Mouse (Mus musculus): ENCODE results near the gene Mid1. TPM values are rescaled to one million over a fixed set of nuclear protein-coding genes. Genes with fewer than 3 reads are reported as not detected.
"Not testable (repeated sequence)": the region's sequence is repeated elsewhere in the genome, so short reads cannot be mapped to it uniquely, and the experiment has no call there.

Gene Mid1
- polyA plus RNA-seq, 1 experiment: 6.9 TPM

DNA sequence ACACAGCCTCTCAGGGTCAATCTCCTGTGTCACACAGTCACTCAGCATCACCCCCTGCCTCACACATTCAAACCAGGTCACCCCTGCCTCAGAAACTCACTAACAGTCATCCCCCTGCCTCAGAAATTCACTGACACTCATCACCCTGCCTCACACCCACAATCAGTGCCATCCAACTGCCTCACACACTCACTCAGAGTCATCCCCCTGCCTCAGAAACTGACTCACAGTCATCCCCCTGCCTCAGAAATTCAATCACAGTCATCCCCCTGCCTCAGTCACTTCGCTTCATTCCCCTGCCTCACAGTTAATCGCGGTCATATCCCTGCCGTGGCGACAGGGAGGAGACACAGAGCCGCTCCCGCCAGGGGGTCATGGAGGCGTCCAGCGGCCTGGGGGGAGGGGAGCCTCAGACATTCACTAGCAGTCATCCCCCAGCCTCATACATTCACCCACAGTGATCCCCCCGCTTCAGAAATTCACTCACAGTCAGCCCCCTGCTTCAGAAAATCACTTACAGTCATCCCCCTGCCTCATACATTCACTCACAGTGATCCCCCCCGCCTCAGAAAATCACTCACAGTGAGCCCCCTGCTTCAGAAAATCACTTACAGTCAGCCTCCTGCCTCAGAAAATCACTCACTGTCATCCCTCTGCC lies 314.4 kb downstream of the Mid1 start:
- H3K4me3 ChIP-seq (ENCODE audit: insufficient read depth, low read depth, low read length); H3K4me1 ChIP-seq (ENCODE audit: control insufficient read depth, insufficient read depth, insufficient read length, low read length); H3K27ac ChIP-seq (replicated peaks; ENCODE audit: low read depth, low read length): not testable (repeated sequence)

DNA sequence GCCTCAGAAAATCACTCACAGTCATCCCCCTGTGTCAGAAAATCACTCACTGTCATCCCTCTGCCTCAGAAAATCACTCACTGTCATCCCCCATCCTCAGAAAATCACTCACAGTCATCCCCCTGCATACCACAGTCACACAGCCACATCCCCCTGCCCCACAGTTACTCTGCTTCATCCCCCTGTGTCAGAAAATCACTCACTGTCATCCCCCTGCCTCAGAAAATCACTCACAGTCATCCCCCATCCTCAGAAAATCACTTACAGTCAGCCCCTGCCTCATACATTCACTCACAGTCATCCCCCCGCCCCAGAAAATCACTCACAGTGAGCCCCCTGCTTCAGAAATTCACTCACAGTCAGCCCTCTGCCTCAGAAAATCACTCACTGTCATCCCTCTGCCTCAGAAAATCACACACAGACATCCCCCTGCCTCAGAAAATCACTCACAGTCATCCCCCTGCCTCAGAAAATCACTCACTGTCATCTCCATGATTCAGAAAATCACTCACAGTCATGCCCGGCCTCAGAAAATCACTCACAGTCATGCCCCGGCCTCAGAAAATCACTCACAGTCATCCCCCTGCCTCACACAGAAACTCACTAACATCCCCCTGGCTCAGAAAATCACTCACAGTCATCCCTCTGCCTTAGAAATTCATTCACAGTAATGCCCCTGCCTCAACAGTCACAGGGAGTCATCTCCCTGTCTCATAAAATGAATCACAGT lies 315.1 kb downstream of the Mid1 start:
- not testable (repeated sequence) for H3K27ac ChIP-seq (replicated peaks; ENCODE audit: low read depth, low read length); H3K4me1 ChIP-seq (ENCODE audit: control insufficient read depth, insufficient read depth, insufficient read length, low read length); H3K4me3 ChIP-seq (ENCODE audit: insufficient read depth, low read depth, low read length)

DNA sequence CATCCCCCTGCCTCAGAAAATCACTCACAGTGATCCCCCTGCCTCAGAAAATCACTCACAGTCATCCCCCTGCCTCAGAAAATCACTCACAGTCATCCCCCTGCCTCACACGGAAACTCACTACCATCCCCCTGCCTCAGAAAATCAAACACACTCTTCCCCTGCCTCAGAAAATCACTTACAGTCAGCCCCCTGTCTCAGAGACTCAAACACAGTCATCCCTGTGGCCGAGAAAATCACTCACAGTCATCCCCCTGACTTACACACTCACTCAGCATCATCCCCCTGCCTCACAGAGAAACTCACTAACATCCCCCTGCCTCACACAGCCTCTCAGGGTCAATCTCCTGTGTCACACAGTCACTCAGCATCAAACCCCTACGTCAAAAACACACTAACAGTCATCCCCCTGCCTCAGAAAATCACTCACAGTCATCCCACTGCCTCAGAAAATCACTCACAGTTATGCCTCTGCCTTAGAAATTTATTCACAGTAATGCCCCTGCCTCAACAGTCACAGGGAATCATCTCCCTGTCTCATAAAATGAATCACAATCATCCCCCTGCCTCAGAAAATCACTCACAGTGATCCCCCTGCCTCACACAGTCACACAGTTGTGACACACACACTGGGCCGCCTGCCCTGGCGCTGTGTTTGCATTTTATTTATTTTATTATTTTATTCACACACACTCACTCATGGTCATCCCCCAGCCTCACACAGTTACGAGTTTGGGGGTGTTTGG lies 315.8 kb downstream of the Mid1 start:
- not testable (repeated sequence) for H3K4me1 ChIP-seq (ENCODE audit: control insufficient read depth, insufficient read depth, insufficient read length, low read length); H3K27ac ChIP-seq (replicated peaks; ENCODE audit: low read depth, low read length); H3K4me3 ChIP-seq (ENCODE audit: insufficient read depth, low read depth, low read length)

DNA sequence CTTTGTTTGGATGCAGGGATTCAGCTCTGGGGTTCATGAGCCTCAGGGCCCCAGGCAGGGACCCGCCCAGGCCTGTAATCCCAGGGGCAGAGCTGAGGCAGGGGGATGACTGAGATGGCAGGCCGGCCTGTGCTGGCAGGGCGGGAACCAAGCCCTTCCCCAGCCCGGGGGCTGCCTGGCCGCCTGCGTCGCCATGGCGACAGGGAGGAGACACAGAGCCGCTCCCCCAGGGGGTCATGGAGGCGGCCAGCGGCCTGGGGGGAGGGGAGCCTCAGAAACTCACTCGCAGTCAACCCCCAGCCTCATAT lies 316.3 kb downstream of the Mid1 start:
- H3K27ac ChIP-seq (replicated peaks; ENCODE audit: low read depth, low read length); H3K4me3 ChIP-seq (ENCODE audit: insufficient read depth, low read depth, low read length); H3K4me1 ChIP-seq (ENCODE audit: control insufficient read depth, insufficient read depth, insufficient read length, low read length): not testable (repeated sequence)

DNA sequence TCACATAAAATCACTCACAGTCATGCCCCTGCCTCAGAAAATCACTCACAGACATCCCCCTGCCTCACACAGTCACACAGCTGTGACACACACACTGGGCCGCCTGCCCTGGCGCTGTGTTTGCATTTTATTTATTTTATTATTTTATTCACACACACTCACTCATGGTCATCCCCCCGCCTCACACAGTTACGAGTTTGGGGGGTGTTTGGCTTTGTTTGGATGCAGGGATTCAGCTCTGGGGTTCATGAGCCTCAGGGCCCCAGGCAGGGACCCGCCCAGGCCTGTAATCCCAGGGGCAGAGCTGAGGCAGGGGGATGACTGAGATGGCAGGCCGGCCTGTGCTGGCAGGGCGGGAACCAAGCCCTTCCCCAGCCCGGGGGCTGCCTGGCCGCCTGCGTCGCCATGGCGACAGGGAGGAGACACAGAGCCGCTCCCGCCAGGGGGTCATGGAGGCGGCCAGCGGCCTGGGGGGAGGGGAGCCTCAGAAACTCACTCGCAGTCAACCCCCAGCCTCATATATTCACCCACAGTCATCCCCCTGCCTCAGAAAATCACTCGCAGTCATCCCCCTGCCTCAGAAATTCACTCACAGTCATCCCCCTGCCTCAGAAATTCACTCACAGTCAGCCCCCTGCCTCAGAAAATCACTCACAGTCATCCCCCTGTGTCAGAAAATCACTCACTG lies 317.7 kb downstream of the Mid1 start:
- not testable (repeated sequence) for H3K4me1 ChIP-seq (ENCODE audit: control insufficient read depth, insufficient read depth, insufficient read length, low read length); H3K27ac ChIP-seq (replicated peaks; ENCODE audit: low read depth, low read length); H3K4me3 ChIP-seq (ENCODE audit: insufficient read depth, low read depth, low read length)

DNA sequence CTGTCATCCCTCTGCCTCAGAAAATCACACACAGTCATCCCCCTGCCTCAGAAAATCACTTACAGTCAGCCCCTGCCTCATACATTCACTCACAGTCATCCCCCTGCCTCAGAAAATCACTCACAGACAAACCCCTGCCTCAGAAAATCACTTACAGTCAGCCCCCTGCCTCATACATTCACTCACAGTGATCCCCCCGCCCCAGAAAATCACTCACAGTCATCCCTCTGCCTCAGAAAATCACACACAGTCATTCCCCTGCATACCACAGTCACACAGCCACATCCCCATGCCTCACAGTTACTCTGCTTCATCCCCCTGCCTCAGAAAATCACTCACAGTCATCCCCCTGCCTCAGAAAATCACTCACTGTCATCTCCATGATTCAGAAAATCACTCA lies 318.5 kb downstream of the Mid1 start:
- not testable (repeated sequence) for H3K4me3 ChIP-seq (ENCODE audit: insufficient read depth, low read depth, low read length); H3K4me1 ChIP-seq (ENCODE audit: control insufficient read depth, insufficient read depth, insufficient read length, low read length); H3K27ac ChIP-seq (replicated peaks; ENCODE audit: low read depth, low read length)

DNA sequence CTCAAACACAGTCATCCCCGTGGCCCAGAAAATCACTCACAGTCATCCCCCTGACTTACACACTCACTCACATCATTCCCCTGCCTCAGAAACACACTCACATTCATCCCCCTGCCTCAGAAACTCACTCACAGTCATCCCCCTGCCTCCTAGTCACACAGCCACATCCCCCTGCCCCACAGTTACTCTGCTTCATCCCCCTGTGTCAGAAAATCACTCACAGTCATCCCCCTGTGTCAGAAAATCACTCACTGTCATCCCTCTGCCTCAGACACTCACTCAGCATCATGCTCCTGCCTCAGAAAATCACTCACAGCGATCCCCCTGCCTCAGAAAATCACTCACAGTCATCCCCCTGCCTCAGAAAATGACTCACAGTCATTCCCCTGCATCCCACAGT lies 319.2 kb downstream of the Mid1 start:
- H3K4me1 ChIP-seq (ENCODE audit: control insufficient read depth, insufficient read depth, insufficient read length, low read length); H3K4me3 ChIP-seq (ENCODE audit: insufficient read depth, low read depth, low read length); H3K27ac ChIP-seq (replicated peaks; ENCODE audit: low read depth, low read length): not testable (repeated sequence)

DNA sequence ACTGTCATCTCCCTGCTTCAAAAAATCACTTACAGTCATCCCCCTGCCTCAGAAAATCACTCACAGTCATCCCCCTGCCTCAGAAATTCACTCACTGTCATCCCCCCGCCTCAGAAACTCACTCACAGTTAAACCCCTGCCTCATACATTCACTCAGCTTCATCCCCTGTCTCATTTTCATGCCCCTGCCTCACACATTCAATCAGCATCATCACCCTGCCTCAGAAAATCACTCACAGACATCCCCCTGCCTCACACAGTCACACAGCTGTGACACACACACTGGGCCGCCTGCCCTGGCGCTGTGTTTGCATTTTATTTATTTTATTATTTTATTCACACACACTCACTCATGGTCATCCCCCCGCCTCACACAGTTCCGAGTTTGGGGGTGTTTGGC lies 319.8 kb downstream of the Mid1 start:
- not testable (repeated sequence) for H3K27ac ChIP-seq (replicated peaks; ENCODE audit: low read depth, low read length); H3K4me3 ChIP-seq (ENCODE audit: insufficient read depth, low read depth, low read length); H3K4me1 ChIP-seq (ENCODE audit: control insufficient read depth, insufficient read depth, insufficient read length, low read length)

DNA sequence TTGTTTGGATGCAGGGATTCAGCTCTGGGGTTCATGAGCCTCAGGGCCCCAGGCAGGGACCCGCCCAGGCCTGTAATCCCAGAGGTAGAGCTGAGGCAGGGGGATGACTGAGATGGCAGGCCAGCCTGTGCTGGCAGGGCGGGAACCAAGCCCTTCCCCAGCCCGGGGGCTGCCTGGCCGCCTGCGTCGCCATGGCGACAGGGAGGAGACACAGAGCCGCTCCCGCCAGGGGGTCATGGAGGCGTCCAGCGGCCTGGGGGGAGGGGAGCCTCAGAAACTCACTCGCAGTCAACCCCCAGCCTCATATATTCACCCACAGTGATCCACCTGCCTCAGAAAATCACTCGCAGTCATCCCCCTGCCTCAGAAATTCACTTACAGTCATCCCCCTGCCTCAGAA lies 320.2 kb downstream of the Mid1 start:
- H3K27ac ChIP-seq (replicated peaks; ENCODE audit: low read depth, low read length); H3K4me3 ChIP-seq (ENCODE audit: insufficient read depth, low read depth, low read length); H3K4me1 ChIP-seq (ENCODE audit: control insufficient read depth, insufficient read depth, insufficient read length, low read length): not testable (repeated sequence)

DNA sequence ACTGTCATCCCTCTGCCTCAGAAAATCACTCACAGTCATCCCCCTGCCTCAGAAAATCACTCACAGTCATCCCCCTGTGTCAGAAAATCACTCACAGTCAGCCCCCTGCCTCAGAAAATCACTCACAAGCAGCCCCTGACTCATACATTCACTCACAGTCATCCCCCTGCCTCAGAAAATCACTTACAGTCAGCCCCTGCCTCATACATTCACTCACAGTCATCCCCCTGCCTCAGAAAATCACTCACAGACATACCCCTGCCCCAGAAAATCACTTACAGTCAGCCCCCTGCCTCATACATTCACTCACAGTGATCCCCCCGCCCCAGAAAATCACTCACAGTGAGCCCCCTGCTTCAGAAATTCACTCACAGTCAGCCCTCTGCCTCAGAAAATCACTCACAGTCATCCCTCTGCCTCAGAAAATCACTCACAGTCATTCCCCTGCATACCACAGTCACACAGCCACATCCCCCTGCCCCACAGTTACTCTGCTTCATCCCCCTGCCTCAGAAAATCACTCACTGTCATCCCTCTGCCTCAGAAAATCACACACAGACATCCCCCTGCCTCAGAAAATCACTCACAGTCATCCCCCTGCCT lies 320.8 kb downstream of the Mid1 start:
- not testable (repeated sequence) for H3K27ac ChIP-seq (replicated peaks; ENCODE audit: low read depth, low read length); H3K4me1 ChIP-seq (ENCODE audit: control insufficient read depth, insufficient read depth, insufficient read length, low read length)

DNA sequence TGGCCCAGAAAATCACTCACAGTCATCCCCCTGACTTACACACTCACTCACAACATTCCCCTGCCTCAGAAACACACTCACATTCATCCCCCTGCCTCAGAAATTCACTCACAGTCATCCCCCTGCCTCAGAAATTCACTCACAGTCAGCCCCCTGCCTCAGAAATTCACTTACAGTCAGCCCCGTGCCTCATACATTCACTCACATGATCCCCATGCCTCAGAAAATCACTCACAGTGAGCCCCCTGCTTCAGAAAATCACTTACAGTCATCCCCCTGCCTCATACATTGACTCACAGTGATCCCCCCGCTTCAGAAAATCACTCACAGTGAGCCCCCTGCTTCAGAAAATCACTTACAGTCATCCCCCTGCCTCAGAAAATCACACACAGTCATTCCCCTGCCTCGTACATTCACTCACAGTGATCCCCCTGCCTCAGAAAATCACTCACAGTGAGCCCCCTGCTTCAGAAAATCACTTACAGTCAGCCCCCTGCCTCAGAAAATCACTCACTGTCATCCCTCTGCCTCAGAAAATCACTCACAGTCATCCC lies 321.8 kb downstream of the Mid1 start:
- not testable (repeated sequence) for H3K27ac ChIP-seq (replicated peaks; ENCODE audit: low read depth, low read length); H3K4me3 ChIP-seq (ENCODE audit: insufficient read depth, low read depth, low read length); H3K4me1 ChIP-seq (ENCODE audit: control insufficient read depth, insufficient read depth, insufficient read length, low read length)

More for the DNA sequence above, 320.8 kb downstream of the Mid1 start:
- H3K4me3 ChIP-seq (ENCODE audit: insufficient read depth, low read depth, low read length): not testable (repeated sequence)

DNA sequence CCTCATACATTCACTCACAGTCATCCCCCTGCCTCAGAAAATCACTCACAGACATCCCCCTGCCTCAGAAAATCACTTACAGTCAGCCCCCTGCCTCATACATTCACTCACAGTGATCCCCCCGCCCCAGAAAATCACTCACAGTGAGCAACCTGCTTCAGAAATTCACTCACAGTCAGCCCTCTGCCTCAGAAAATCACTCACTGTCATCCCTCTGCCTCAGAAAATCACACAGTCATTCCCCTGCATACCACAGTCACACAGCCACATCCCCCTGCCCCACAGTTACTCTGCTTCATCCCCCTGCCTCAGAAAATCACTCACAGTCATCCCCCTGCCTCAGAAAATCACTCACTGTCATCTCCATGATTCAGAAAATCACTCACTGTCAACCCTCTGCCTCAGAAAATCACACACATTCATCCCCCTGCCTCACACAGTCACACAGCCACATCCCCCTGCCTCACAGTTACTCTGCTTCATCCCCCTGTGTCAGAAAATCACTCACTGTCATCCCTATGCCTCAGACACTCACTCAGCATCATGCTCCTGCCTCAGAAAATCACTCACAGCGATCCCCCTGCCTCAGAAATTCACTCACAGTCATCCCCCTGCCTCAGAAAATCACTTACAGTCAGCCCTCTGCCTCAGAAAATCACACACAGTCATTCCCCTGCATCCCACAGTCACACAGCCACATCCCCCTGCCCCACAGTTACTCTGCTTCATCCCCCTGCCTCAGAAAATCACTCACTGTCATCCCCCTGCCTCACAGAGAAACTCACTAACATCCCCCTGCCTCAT lies 322.6 kb downstream of the Mid1 start:
- H3K4me3 ChIP-seq (ENCODE audit: insufficient read depth, low read depth, low read length); H3K4me1 ChIP-seq (ENCODE audit: control insufficient read depth, insufficient read depth, insufficient read length, low read length); H3K27ac ChIP-seq (replicated peaks; ENCODE audit: low read depth, low read length): not testable (repeated sequence)

DNA sequence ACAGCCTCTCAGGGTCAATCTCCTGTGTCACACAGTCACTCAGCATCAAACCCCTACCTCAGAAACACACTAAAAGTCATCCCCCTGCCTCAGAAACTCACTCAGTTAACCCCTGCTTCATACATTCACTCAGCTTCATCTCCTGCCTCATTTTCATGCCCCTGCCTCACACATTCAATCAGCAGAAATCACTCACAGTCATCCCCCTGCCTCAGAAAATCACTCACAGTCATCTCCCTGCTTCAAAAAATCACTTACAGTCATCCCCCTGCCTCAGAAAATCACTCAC lies 323.1 kb downstream of the Mid1 start:
- H3K27ac ChIP-seq (replicated peaks; ENCODE audit: low read depth, low read length); H3K4me1 ChIP-seq (ENCODE audit: control insufficient read depth, insufficient read depth, insufficient read length, low read length); H3K4me3 ChIP-seq (ENCODE audit: insufficient read depth, low read depth, low read length): not testable (repeated sequence)

DNA sequence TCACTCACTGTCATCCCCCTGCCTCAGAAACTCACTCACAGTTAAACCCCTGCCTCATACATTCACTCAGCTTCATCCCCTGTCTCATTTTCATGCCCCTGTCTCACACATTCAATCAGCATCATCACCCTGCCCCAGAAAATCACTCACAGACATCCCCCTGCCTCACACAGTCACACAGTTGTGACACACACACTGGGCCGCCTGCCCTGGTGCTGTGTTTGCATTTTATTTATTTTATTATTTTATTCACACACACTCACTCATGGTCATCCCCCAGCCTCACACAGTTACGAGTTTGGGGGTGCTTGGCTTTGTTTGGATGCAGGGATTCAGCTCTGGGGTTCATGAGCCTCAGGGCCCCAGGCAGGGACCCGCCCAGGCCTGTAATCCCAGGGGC lies 323.6 kb downstream of the Mid1 start:
- not testable (repeated sequence) for H3K27ac ChIP-seq (replicated peaks; ENCODE audit: low read depth, low read length); H3K4me1 ChIP-seq (ENCODE audit: control insufficient read depth, insufficient read depth, insufficient read length, low read length); H3K4me3 ChIP-seq (ENCODE audit: insufficient read depth, low read depth, low read length)

Data from brown adipose tissue, adult 24 weeks (tissue).